14 mouse cellular contexts compared by ENCODE assay signal in the genomic region with DNA sequence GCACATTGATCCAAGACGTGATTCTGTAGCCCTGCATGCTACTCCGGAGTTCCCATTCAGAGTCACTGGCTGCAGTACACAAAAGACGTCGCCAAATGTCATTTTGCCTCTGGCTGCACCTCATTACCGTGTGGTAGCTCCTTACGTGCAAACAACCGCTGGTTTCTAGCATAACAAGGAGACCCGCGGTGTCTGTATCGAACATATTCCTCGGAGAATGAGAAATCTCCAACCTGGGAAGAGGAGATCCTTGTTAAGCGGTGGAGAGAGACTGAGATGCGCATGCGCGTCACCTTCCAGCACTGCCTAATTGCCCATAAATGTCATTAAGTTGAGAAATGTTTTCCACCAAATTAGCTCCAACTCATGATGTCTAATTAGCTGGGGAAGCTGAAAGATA. TPM values are rescaled to one million over a fixed set of nuclear protein-coding genes. Genes with fewer than 3 reads are reported as not detected.
DNase-seq lines count a peak whose midpoint lies in the region; ATAC-seq lines count a peak whose summit lies in the region.
"Had no signal": no experiment of that assay in that cellular context is flagged by ENCODE, and none has a peak within 500 bp of the region (broad histone marks: within the 10 kb centered on the region; RNA-seq: fewer than 3 reads in every experiment).

No protein-coding gene starts in this region.

- ATAC-seq in hindbrain, embryonic 15.5 days (ENCODE audit: low FRiP score, low read depth): peak; percentile 73; the same call in 1 of the 2 replicates
- peak; percentile 86 for ATAC-seq in neural tube, embryonic 14.5 days (ENCODE audit: low read depth)
- ATAC-seq: intestine, embryonic 15.5 days had no signal

- intact Hi-C loops in left cerebral cortex, postnatal 36 days (cut with DNase I): no loop called here
- intact Hi-C loops in left cerebral cortex, postnatal 4 days (cut with DNase I): no loop called here
- intact Hi-C loops in heart, postnatal 14 days (cut with DNase I): no loop called here

- no peak overlapping the region; the same call in 1 of the 2 replicates for H3K27ac ChIP-seq in hindbrain, embryonic 15.5 days (replicated peaks)
- no peak overlapping the region for H3K27ac ChIP-seq in neural tube, embryonic 14.5 days (ENCODE audit: low read depth, low read length)
- H3K27ac ChIP-seq: embryonic facial prominence, embryonic 13.5 days; heart, embryonic 10.5 days; intestine, embryonic 15.5 days had no signal

- peak; percentile 6 to 10 for DNase-seq in left cerebral cortex, postnatal 36 days (ENCODE audit: low spot score in 2 of 2)
- no peak for DNase-seq in left cerebral cortex, postnatal 4 days
- peak; percentile 20 to 31 for DNase-seq in cerebellum, postnatal 36 days
- no peak for DNase-seq in heart, postnatal 14 days
- DNase-seq in testis, postnatal 14 days (ENCODE audit: low spot score): no peak
- DNase-seq: adrenal gland, postnatal 14 days; right cerebral cortex, postnatal 4 days; thymus, adult 2 months had no signal

- H3K4me3 ChIP-seq in hindbrain, embryonic 15.5 days: peak overlapping the region; percentile 14; the same call in 1 of the 2 replicates
- H3K4me3 ChIP-seq in neural tube, embryonic 14.5 days (ENCODE audit: low read depth, low read length): 0 out of 2 replicates have a peak overlapping the region, but pooled peaks have one; percentile 6
- H3K4me3 ChIP-seq: embryonic facial prominence, embryonic 13.5 days; heart, embryonic 10.5 days; intestine, embryonic 15.5 days had no signal

- 30% methylated on average over 15 of the region's 15 CpGs for WGBS in hindbrain, embryonic 15.5 days
- 16% methylated on average over 15 of the region's 15 CpGs for WGBS in neural tube, embryonic 14.5 days

- H3K9ac ChIP-seq in hindbrain, embryonic 15.5 days: no peak overlapping the region
- H3K9ac ChIP-seq in neural tube, embryonic 14.5 days (replicated peaks; ENCODE audit: low read depth, low read length): no peak overlapping the region
- H3K9ac ChIP-seq: embryonic facial prominence, embryonic 13.5 days; intestine, embryonic 15.5 days had no signal

- H3K4me2 ChIP-seq in hindbrain, embryonic 15.5 days: peak overlapping the region; percentile 51
- peak overlapping the region; percentile 38 for H3K4me2 ChIP-seq in neural tube, embryonic 14.5 days (ENCODE audit: low read depth, low read length)
- H3K4me2 ChIP-seq: embryonic facial prominence, embryonic 13.5 days; intestine, embryonic 15.5 days had no signal

- H3K36me3 ChIP-seq in hindbrain, embryonic 15.5 days: no peaks in the 10 kb centered on the region
- no peaks in the 10 kb centered on the region for H3K36me3 ChIP-seq in neural tube, embryonic 14.5 days (ENCODE audit: control insufficient read depth, insufficient read depth, low read length)
- H3K36me3 ChIP-seq: embryonic facial prominence, embryonic 13.5 days; G1E; heart, embryonic 10.5 days; intestine, embryonic 15.5 days had no signal

- H3K9me3 ChIP-seq in hindbrain, embryonic 15.5 days: no peaks in the 10 kb centered on the region
- no peaks in the 10 kb centered on the region for H3K9me3 ChIP-seq in neural tube, embryonic 14.5 days (ENCODE audit: control insufficient read depth, low read length)
- H3K9me3 ChIP-seq: embryonic facial prominence, embryonic 13.5 days; G1E; heart, embryonic 10.5 days; intestine, embryonic 15.5 days had no signal

- H3K4me1 ChIP-seq in hindbrain, embryonic 15.5 days (replicated peaks): peaks cover 16% of the 10 kb centered on the region
- H3K4me1 ChIP-seq in neural tube, embryonic 14.5 days (ENCODE audit: control insufficient read depth, insufficient read depth, low read length): peaks cover 7% of the 10 kb centered on the region; the same call in 1 of the 2 replicates
- H3K4me1 ChIP-seq: embryonic facial prominence, embryonic 13.5 days; heart, embryonic 10.5 days; intestine, embryonic 15.5 days had no signal

- H3K27me3 ChIP-seq in hindbrain, embryonic 15.5 days: peaks cover 37% of the 10 kb centered on the region
- H3K27me3 ChIP-seq in neural tube, embryonic 14.5 days (ENCODE audit: control insufficient read depth, insufficient read depth, low read length): peaks cover 22% of the 10 kb centered on the region

RNA-seq across cellular contexts. Expression of a gene that starts 51.0 kb away (rescaled TPM):
- 100 to 1,000 TPM in 1 of 2 experiments, 10 to 100 TPM in 1; 99.3 to 114 TPM for total RNA-seq in left cerebral cortex, postnatal 36 days (2021)
- 100 to 1,000 TPM in 1 of 2 experiments, 10 to 100 TPM in 1; 95.9 to 102 TPM for total RNA-seq in left cerebral cortex, postnatal 4 days (2021)
- polyA plus RNA-seq in hindbrain, embryonic 15.5 days (2015; fragmentation: Nextera tagmentation; extraction: Ambion mirVana): 121 and 136 TPM in 2 replicates
- 49.3 and 62.2 TPM in 2 replicates for polyA plus RNA-seq in neural tube, embryonic 14.5 days (2014; fragmentation: Nextera tagmentation; extraction: Ambion mirVana)
- total RNA-seq in heart, postnatal 14 days (2021): not detected
- total RNA-seq: G1E had no signal
- polyA plus RNA-seq: G1E had no signal

RNA-seq across cellular contexts. Expression of a gene that starts 52.0 kb away (rescaled TPM):
- total RNA-seq in left cerebral cortex, postnatal 36 days (2021): 10 to 100 TPM; 19.4 to 25.1 TPM
- 10 to 100 TPM; 26.5 to 28.6 TPM for total RNA-seq in left cerebral cortex, postnatal 4 days (2021)
- polyA plus RNA-seq in hindbrain, embryonic 15.5 days (2015; fragmentation: Nextera tagmentation; extraction: Ambion mirVana): 37.1 and 39.5 TPM in 2 replicates
- polyA plus RNA-seq in neural tube, embryonic 14.5 days (2014; fragmentation: Nextera tagmentation; extraction: Ambion mirVana): 33.8 and 40.6 TPM in 2 replicates
- total RNA-seq in heart, postnatal 14 days (2021): 10 to 100 TPM; 32.9 to 33.2 TPM

Comparison
In these comparisons a context has a peak if more than half of its experiments do, and no peak if none do; other contexts are left out.
1. DNase-seq: peak in left cerebral cortex, postnatal 36 days (2 of 2) and cerebellum, postnatal 36 days (2 of 2); none in left cerebral cortex, postnatal 4 days (single experiment), heart, postnatal 14 days (0 of 2) and testis, postnatal 14 days (single experiment).
2. RNA of a gene that starts 51.0 kb away (total RNA-seq): 99.3 to 114 TPM in left cerebral cortex, postnatal 36 days and 95.9 to 102 TPM in left cerebral cortex, postnatal 4 days; not detected in heart, postnatal 14 days; every median in the first group is over 10 times any median in the second.